Mouse (Mus musculus): Measurements from ENCODE around the gene Apba1.

DNA sequence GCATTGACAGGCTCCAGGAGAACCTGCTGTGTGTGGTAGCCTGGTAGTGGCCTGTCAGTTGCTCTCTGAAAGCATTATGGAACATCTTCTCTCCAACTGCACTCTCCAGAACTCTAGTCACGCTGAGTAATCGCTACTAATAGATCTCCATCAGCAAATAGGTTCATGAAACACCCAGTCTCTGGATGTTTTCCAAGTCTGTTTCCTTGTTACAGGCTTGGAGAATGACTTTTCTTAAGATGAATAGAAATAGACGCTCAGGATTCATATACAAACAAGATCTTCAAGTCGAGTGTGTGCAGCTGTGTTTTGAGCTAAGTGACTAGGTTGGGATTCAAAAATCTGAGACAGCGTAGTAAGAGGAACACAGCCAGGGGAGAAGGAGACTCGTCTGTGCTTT lies 165.4 kb downstream of the Apba1 start:
- no peak for TF ChIP-seq EP300 (IDR thresholded peaks at IDR 0.05; ENCODE audit: low read depth)
- TF ChIP-seq CTCF (IDR thresholded peaks at IDR 0.05; ENCODE audit: low read depth), result no peak

Data from liver, embryonic 14.5 days (tissue).